ENCODE assay signal across 20 mouse cellular contexts in the genomic region with DNA sequence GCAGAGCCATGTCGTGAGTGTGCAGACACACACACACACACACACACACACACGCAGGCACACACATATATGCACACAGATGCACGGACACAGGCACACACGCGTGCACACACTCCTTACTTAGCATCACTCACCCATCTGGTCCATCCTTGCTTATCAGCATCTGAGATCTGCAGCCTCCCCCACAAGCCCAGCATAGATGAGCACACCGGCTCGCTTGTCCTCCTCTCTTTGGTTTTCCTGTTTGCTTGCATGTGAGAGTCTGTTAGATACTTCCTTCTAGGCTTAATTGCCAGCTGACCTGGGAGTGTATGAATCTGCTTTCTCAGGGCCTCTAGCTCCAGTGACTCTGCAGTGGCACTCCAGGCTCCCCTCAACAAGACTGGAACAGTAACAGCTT.
DNase-seq lines count a peak whose midpoint lies in the region; ATAC-seq lines count a peak whose summit lies in the region.
"Had no signal": no experiment of that assay in that cellular context is flagged by ENCODE, and none has a peak within 500 bp of the region (broad histone marks: within the 10 kb centered on the region; RNA-seq: fewer than 3 reads in every experiment).

No protein-coding gene starts in this region.

- peak; percentile 11 to 33; a peak in 1 of 4 replicates for ATAC-seq in hematopoietic stem cell, adult 5-6 weeks (replicated peaks in 1 of 2; ENCODE audit: insufficient read depth in 1 of 2, low FRiP score in 2 of 2, low TSS enrichment in 1 of 2, low read depth in 1 of 2, poor library complexity in 2 of 2, severe bottlenecking in 2 of 2)
- ATAC-seq: forebrain, embryonic 15.5 days; intestine, embryonic 15.5 days had no signal

- peak; percentile 11 for DNase-seq in embryo, embryonic 10 days (ENCODE audit: low spot score)
- DNase-seq in embryo, embryonic 9.5 days (ENCODE audit: extremely low spot score) = no peak
- DNase-seq in thymus, postnatal 0 days (ENCODE audit: low spot score) = peak; percentile 21
- no peak for DNase-seq in thymus, postnatal 25 days
- no peak for DNase-seq in cerebellum, postnatal 14 days
- no peak for DNase-seq in lung, postnatal 14 days
- DNase-seq: adrenal gland, adult 2 months; adrenal gland, postnatal 14 days; B cell, adult 2 months; cerebellum, adult 11 months; cerebellum, adult 2 months; cerebellum, adult 9-11 months; cerebellum, postnatal 36 days; gastrocnemius, postnatal 25 days; heart, adult 18-20 months; heart, postnatal 10 days; heart, postnatal 4 days had no signal

Comparison
In these comparisons a context has a peak if more than half of its experiments do, and no peak if none do; other contexts are left out.
1. DNase-seq: peak in embryo, embryonic 10 days (single experiment) and thymus, postnatal 0 days (single experiment); none in embryo, embryonic 9.5 days (single experiment), thymus, postnatal 25 days (single experiment), cerebellum, postnatal 14 days (0 of 2) and lung, postnatal 14 days (single experiment).